Mouse (Mus musculus) lung, postnatal 25 days (tissue): Measurements from ENCODE around the gene Gcn1l1.

ENCODE experiments used
- DNase-seq: peaks from one replicate; pipeline ENCODE4 v3.0.0; 2022; ENCODE audit warnings: low spot score

Gcn1l1 gene

DNA sequence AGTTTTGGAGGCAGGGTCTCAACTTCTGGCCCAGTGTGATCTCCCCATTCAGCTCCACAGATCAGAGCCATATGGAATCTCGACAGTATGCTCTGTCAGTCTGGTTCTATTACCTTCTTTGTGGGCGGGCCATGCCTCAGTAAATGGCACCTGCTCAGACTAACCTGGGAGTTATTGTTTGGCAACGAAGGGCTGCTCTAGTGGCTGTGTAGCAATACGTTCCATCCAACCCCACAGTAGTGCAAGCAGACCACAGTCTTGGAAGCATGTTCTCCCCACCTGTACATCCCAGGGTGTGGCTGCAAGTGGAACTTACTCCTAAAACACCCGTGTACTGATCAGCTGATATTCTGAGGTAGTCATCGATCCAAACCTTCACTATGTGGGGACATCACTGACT is 91.6 kb downstream of the Gcn1l1 start:
- no peak for DNase-seq

DNA sequence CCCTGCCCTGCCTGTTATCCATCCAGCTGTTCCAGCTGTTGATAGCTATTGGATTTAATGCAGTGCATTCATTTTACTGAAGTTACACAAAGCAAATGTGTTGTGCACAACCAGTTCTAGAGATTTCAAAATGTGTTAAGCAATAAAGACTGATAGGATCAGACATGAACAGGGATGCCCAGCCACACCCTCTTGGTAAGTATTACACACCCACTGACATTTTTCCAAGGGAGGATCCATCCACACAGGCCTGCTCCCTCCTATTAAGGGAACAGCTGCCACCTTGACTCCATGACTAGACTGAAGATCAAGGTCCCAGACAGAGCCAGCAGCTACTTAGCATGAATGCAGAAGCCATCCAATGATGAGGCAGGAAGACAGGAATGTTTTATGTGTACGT is 92.2 kb downstream of the Gcn1l1 start:
- no peak for DNase-seq

DNA sequence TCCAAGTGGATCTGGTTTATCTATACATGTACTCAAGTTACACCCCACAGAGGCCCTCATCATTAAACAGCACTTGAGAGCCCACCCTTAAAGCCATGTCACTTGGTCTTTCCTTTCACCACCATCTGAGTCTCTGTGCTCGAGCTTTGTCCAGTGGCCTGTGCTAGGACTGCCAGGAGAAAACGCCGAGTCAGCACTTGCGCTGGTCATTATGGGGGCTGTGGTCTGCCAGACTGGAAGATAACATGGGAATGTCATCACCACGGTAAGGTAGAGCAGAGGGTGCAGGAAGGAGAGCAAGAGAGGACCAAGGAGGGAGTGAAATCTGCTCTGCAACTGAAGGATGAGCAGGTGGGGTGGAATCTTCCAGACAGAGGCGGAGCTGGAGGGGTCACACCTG is 93.3 kb downstream of the Gcn1l1 start:
- DNase-seq, result no peak

DNA sequence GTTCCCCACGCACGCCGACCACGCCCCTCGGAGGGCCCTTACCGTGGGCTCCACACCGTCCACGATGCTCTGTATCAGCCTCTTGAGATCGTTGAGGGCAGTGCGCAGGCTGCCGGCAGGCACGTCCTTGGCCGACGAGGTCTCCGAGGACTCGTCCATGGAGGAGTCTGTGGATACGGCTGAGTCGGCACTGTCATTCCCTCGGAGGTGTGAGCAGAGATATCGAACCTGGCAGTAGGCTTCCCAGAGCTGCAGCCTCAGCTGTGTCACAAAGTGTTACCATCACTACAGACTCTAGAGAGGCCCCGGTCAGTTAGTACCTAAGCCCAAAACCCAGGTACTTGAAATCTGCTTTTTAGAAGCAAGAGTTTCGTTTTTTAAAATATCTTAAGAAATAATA is 97.6 kb downstream of the Gcn1l1 start:
- no peak for DNase-seq

DNA sequence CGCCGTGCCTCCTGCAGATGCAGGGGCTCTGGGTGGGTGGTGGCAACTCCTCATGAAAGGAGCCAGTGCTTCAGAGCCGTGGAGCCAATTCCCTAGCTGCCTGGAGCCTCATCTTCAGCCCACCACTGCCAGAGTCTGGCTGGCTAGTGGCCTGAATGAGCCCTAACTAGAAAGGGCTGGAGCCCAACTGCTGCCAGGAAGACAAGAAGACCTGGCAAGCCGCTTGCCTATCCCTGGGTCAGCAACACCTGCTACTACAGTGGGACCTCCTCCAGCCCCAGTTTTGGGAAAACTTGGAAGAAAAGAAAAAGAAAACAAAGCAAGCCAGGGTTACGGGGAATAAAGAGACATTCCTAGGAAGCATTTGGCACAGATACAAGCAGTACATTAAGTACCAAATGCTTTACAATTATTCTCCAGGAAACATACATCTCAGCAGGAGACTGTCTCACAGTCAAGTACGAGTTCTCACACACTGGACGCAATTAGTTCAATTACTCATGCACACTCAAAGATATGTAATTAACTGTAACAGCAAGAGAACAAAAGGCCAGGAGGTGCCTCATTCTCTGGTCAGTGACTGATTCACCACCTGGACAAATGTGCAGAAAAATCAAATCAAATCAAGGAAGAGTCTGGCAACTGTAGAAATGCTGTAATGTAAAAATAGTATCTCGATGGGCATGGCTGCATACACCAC is 101.5 kb downstream of the Gcn1l1 start:
- no peak for DNase-seq

DNA sequence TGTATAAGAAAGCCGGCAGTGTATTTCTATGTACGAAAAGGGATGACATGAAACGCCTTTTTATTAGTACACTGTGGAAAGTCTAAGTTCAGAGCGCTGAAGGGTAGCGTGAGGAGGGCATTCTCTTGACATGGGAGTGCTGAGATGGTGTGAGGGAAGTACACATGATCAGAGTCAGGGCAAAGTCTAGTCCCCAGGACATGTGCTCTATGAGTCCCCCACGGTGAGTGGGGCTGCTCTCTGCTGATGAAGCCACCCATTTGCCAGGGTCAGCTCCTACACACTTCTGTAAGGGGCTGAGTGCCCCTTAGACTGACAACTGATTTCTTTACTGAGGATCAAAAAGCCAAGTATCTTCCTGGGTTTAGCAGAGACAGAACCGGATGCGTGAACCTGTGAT is 102.2 kb downstream of the Gcn1l1 start:
- DNase-seq, result no peak

DNA sequence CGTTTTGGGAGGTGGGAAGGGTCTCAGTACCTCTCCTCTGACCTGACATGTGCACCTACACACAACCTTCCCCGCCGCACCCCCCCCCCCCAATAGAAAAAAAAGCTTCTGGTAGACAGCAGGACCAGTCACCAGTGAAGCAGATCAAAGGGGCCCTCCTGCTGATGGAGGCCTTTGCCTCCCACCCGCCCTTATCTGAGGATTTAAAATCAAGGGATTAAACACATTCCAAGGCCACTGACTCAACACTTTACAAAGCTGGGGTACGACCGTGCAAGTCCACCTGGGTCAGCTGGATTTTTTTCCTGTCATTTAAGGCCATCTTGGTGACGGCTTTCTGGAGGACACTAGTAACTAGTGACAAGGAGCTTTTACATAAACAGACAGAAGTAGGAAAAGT is 102.8 kb downstream of the Gcn1l1 start:
- DNase-seq, result no peak

DNA sequence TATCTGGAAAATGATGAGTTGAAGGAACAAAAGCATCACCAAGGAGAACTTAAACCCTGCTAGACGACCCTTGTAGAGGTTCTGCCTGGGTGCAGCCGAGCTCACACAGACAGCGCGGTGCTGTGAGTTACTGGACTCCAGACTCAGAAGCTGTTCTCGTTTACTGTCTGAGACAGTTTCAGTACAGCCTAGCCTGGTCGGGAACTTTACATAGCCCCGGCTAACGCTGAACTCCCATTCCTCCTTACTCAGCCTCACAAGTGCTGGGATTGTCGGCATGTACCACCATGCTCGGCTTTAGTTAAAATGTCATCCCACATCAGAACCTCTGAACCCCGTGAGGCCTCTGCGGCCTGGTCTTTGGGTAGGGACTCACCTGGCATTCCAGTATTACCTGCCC is 103.9 kb downstream of the Gcn1l1 start:
- no peak for DNase-seq

DNA sequence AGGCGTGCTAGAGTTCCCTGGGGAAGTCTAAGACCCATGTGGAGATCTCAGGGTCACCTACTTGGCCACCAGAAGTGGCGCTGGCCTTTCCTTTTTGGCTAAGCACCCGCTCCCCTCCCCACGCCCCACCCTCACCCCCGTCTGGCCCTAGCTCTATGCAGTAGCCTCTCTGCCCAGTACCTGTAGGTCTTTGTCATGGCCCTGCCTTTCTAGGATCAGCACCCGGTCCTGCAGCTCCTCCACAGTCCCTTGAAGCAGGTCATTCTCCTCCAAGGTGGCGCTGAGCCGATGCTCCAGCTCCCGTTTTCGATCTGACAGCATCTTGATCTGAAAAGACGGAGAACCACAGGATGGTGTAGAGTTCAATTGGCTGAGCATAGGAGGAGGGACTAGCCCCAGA is 104.9 kb downstream of the Gcn1l1 start:
- no peak for DNase-seq

DNA sequence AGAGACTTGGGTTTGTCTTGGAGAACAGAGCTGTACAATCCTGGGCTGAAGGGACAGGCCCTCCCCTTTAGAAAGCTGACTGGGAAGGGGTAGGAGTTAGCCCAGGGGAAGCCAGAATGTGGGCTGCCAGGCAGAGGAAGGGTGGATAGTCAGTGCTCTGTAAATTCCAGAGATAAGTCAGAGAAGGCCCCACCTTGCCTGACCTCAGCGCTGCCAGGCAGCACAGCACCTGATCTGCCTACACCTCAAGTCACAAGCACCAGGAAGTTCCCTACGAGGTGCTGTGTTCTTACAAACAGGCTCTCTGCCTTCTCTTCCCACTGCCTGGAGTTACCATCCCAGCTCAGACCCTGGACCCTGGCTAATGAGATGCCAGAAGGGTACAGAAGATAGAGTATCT is 105.4 kb downstream of the Gcn1l1 start:
- DNase-seq, result no peak

DNA sequence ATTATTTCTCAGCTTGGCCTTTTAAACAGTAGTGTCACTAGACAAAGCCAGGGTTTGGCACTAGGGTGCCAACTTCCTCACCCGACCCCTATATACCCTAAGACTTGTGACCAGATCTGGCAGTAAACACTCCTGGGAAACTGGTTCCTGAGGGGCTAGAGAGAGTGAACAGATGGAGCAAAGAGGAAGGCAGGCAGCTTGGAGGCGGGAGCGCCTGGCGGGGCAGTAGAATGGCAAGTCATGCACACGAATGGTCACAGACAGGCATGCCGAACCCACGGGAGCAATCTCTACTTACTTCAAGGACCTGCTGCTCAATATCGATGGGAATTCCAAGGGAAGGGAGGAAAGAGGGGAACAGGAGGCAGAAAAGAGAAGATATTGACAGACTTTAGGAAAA is 106.8 kb downstream of the Gcn1l1 start:
- DNase-seq, result no peak
